Mouse (Mus musculus) 3134 (cell line): ENCODE data around the gene Ngdn.
"Not testable (repeated sequence)": the region's sequence is repeated elsewhere in the genome, so short reads cannot be mapped to it uniquely, and the experiment has no call there.

Experiments used
- DNase-seq: peaks from one replicate; pipeline ENCODE4 v3.0.0-alpha.2; 2011; ENCODE audit warnings: low spot score; ENCODE audit not compliant: insufficient read length; ENCODE audit errors: extremely low read depth

The Ngdn gene

GRCm38 (mm10) chr14:55014991-55015766 is at the start of gene Ngdn:
TSS of gene Ngdn (plus strand) at chr14:55015454.
- DNase-seq, result peak; percentile 92

GRCm38 (mm10) chr14:54965631-54966030 is 49.6 kb upstream of the Ngdn start:
- DNase-seq, result no peak

GRCm38 (mm10) chr14:54966320-54966977 is 48.8 kb upstream of the Ngdn start, which contains the start of gene Myh6:
TSS of gene Myh6 (minus strand) at chr14:54966927.
- no peak for DNase-seq

GRCm38 (mm10) chr14:54967874-54968273 is 47.4 kb upstream of the Ngdn start:
- DNase-seq, result no peak

GRCm38 (mm10) chr14:54968344-54968743 is 46.9 kb upstream of the Ngdn start:
- no peak for DNase-seq

GRCm38 (mm10) chr14:54972786-54973185 is 42.5 kb upstream of the Ngdn start:
- not testable (repeated sequence) for DNase-seq

GRCm38 (mm10) chr14:54974068-54974791 is 41.0 kb upstream of the Ngdn start:
- DNase-seq, result no peak

GRCm38 (mm10) chr14:54976633-54977032 is 38.6 kb upstream of the Ngdn start, which contains the start of gene Gm17428:
TSS of gene Gm17428 (plus strand) at chr14:54976933.
- DNase-seq, result no peak

- no peak for DNase-seq
These were observed 36.6 kb upstream of the Ngdn start for GRCm38 (mm10) chr14:54978664-54979063.

- DNase-seq, result no peak
These were observed 33.3 kb upstream of the Ngdn start for GRCm38 (mm10) chr14:54981934-54982333.

GRCm38 (mm10) chr14:54988350-54988874 is 26.8 kb upstream of the Ngdn start:
- DNase-seq, result not testable (repeated sequence)

- no peak for DNase-seq
These were observed 26.4 kb upstream of the Ngdn start for GRCm38 (mm10) chr14:54988882-54989281.

- DNase-seq, result no peak
These were observed 25.3 kb upstream of the Ngdn start for GRCm38 (mm10) chr14:54989886-54990441.

- DNase-seq, result no peak
These were observed 23.1 kb upstream of the Ngdn start for GRCm38 (mm10) chr14:54992196-54992595.

- DNase-seq, result no peak
These were observed 21.6 kb upstream of the Ngdn start for GRCm38 (mm10) chr14:54993636-54994035.

- DNase-seq, result no peak
These were observed 21.0 kb upstream of the Ngdn start, which contains the start of gene Myh7 for GRCm38 (mm10) chr14:54994136-54994868. TSS of gene Myh7 (minus strand) at chr14:54994626.

GRCm38 (mm10) chr14:54994869-54995186 is 20.4 kb upstream of the Ngdn start:
- DNase-seq, result no peak

- DNase-seq, result no peak
These were observed 19.7 kb upstream of the Ngdn start for GRCm38 (mm10) chr14:54995457-54996138.

GRCm38 (mm10) chr14:54996793-54997192 is 18.5 kb upstream of the Ngdn start:
- no peak for DNase-seq

GRCm38 (mm10) chr14:54997297-54997696 is 18.0 kb upstream of the Ngdn start:
- no peak for DNase-seq
